Mouse (Mus musculus) lung, postnatal 36 days (tissue): ENCODE results near the gene Dpp8.
"Not testable (repeated sequence)": the region's sequence is repeated elsewhere in the genome, so short reads cannot be mapped to it uniquely, and the experiment has no call there.

Experiments used
- DNase-seq: peaks from one replicate; pipeline ENCODE4 v3.0.0; 2022; ENCODE audit warnings: mixed read lengths

Dpp8 gene

GRCm38 (mm10) chr9:65021887-65022579, 10.2 kb upstream of the Dpp8 start:
- no peak for DNase-seq

GRCm38 (mm10) chr9:65022580-65023135, 9.6 kb upstream of the Dpp8 start:
- peak; percentile 31 for DNase-seq

GRCm38 (mm10) chr9:65023447-65023846, 8.8 kb upstream of the Dpp8 start:
- no peak for DNase-seq

GRCm38 (mm10) chr9:65027241-65027640, 5.0 kb upstream of the Dpp8 start:
- no peak for DNase-seq

GRCm38 (mm10) chr9:65028313-65028712, 3.9 kb upstream of the Dpp8 start:
- DNase-seq, result no peak

GRCm38 (mm10) chr9:65031355-65031754, 859 bp upstream of the Dpp8 start:
- DNase-seq, result peak; percentile 31

GRCm38 (mm10) chr9:65031894-65032268, 333 bp upstream of the Dpp8 start:
- DNase-seq, result no peak

GRCm38 (mm10) chr9:65036456-65036855, 4.2 kb downstream of the Dpp8 start:
- DNase-seq, result peak; percentile 88

- DNase-seq, result peak; percentile 31
Observed at GRCm38 (mm10) chr9:65036861-65037260, 4.6 kb downstream of the Dpp8 start.

- DNase-seq, result no peak
Observed at GRCm38 (mm10) chr9:65041430-65041829, 9.2 kb downstream of the Dpp8 start.

- DNase-seq, result peak; percentile 35
Observed at GRCm38 (mm10) chr9:65046993-65047392, 14.8 kb downstream of the Dpp8 start.

GRCm38 (mm10) chr9:65049422-65049821, 17.2 kb downstream of the Dpp8 start:
- no peak for DNase-seq

GRCm38 (mm10) chr9:65050981-65051380, 18.8 kb downstream of the Dpp8 start:
- DNase-seq, result no peak

GRCm38 (mm10) chr9:65064251-65064650, 32.0 kb downstream of the Dpp8 start:
- no peak for DNase-seq

- DNase-seq, result no peak
Observed at GRCm38 (mm10) chr9:65070587-65070986, 38.4 kb downstream of the Dpp8 start.

GRCm38 (mm10) chr9:65073555-65073954, 41.3 kb downstream of the Dpp8 start:
- DNase-seq, result no peak

- DNase-seq, result no peak
Observed at GRCm38 (mm10) chr9:65074251-65074650, 42.0 kb downstream of the Dpp8 start.

GRCm38 (mm10) chr9:65074855-65075493, 42.8 kb downstream of the Dpp8 start:
- DNase-seq, result peak; percentile 28

- DNase-seq, result no peak
Observed at GRCm38 (mm10) chr9:65077536-65077935, 45.3 kb downstream of the Dpp8 start.

- not testable (repeated sequence) for DNase-seq
Observed at GRCm38 (mm10) chr9:65080141-65080540, 47.9 kb downstream of the Dpp8 start.

- DNase-seq, result no peak
Observed at GRCm38 (mm10) chr9:65083075-65083765, 51.0 kb downstream of the Dpp8 start.

- no peak for DNase-seq
Observed at GRCm38 (mm10) chr9:65084198-65084807, 52.1 kb downstream of the Dpp8 start.

- DNase-seq, result no peak
Observed at GRCm38 (mm10) chr9:65085270-65085669, 53.1 kb downstream of the Dpp8 start.
